Mouse (Mus musculus): ENCODE data around the gene Frem2. TPM values are rescaled to one million over a fixed set of nuclear protein-coding genes. Genes with fewer than 3 reads are reported as not detected.

The Frem2 gene
- total RNA-seq, 2 experiments from 2014 or later, result 4.5 to 5.0 TPM

- no peak for DNase-seq (ENCODE audit: low spot score in 2 of 2)
Observed at GRCm38 (mm10) chr3:53469650-53470049, 187.5 kb downstream of the Frem2 start.

GRCm38 (mm10) chr3:53467356-53467755 is 189.8 kb downstream of the Frem2 start:
- DNase-seq (ENCODE audit: low spot score in 2 of 2), result no peak

- no peak for DNase-seq (ENCODE audit: low spot score in 2 of 2)
Observed at GRCm38 (mm10) chr3:53466481-53466880, 190.7 kb downstream of the Frem2 start.

DNA sequence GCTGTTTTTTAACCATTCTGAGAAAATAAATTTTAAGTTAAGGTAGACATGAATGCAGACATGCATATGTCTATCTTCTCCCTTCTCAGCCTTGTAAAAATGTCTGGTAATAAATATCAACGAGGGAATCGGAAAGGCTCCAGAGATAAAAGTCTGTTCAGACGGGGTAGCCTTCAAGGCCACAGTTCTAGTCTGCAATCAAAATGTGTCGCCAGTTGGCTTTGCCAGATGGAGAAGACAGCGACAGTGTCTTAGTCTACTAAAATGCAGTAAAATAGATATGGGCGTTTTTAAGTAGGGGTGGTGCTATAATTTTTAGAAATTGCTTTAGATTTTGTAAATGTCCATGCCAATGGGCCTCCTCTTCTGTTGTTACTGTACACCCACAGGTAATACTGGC is 191.8 kb downstream of the Frem2 start:
- DNase-seq (ENCODE audit: low spot score in 2 of 2), result no peak

- DNase-seq (ENCODE audit: low spot score in 2 of 2), result no peak
Observed at GRCm38 (mm10) chr3:53464146-53464698, 192.9 kb downstream of the Frem2 start.

Other genes with a start within 250 kb of the Frem2 start
- gene Nhlrc3, start 194.0 kb downstream of the Frem2 start, total RNA-seq (2021), result 1 to 10 TPM; 8.5 to 9.9 TPM
- 10 to 100 TPM; 27.1 to 27.9 TPM for gene Proser1, start 193.7 kb downstream of the Frem2 start, total RNA-seq (2021)
- 1 to 10 TPM in 1 of 2 experiments, under 1 TPM in 1; 0.55 to 1.7 TPM for gene Stoml3, start 168.7 kb downstream of the Frem2 start, total RNA-seq (2021)
- not detected for gene Gm10985, start 187.7 kb upstream of the Frem2 start, total RNA-seq (2021)
- 10 to 100 TPM; 88.6 to 96.0 TPM for gene Ufm1, start 206.5 kb upstream of the Frem2 start, total RNA-seq (2021)

All from layer of hippocampus, postnatal 10 days (tissue).